Mouse (Mus musculus): ENCODE data around the gene Smad6. TPM values are rescaled to one million over a fixed set of nuclear protein-coding genes. Genes with fewer than 3 reads are reported as not detected.

Smad6 gene
- total RNA-seq, 1 experiment: 8.7 TPM

DNA sequence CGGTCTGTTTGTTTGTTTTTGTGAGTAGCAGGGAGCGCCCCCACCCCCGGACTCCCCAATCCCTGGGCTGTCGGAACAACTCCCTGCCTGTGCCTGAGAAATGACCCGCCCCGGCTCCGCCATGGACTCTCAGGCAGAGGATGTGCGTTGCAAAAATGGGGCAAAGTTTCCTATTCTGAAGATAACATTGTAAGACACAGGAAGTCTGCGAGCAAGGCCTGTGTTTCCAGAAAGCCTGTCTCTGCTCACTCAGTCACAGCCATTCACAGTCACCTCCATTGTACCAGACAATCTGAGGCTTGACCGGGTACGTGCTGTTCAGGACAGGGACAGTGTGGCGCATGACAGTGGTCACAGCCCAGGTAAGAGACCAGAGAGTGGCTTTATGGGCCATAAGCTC is 51.5 kb downstream of the Smad6 start:
- Histone ChIP-seq H3K27ac (ENCODE audit: insufficient read depth, low read depth, low read length, poor library complexity, severe bottlenecking) (no peak overlapping the region), H3K9ac (ENCODE audit: insufficient read depth, low read depth, low read length, poor library complexity, severe bottlenecking) (no peak overlapping the region), H3K4me3 (ENCODE audit: insufficient read depth in 1 of 2, low read depth in 1 of 2, low read length in 2 of 2, poor library complexity in 1 of 2, severe bottlenecking in 1 of 2) (no peak overlapping the region), H3K4me1 (ENCODE audit: control insufficient read depth in 2 of 2, insufficient read depth in 2 of 2, low read length in 2 of 2, poor library complexity in 1 of 2) (peaks cover 5 to 34% of the 10 kb centered on the region in 2 experiments; a peak in 2 of 4 replicates), H3K9me3 (ENCODE audit: control insufficient read depth, insufficient read depth, low read depth, low read length) (no peaks in the 10 kb centered on the region), H3K36me3 (ENCODE audit: control insufficient read depth, insufficient read depth, low read length, poor library complexity, severe bottlenecking) (no peaks in the 10 kb centered on the region)
- no peak for DNase-seq (ENCODE audit: low read depth, low spot score)
- in situ Hi-C loops (cut with MboI; ENCODE audit: low sequenced_read_pairs in 2 of 2, unreplicated experiment in 2 of 2): no loop called here
- TF ChIP-seq ZNF384 (IDR thresholded peaks at IDR 0.05; ENCODE audit: low read depth, low read length) (no peak), ZC3H11A (IDR thresholded peaks at IDR 0.05; ENCODE audit: borderline replicate concordance, low read depth, low read length) (no peak), HCFC1 (IDR thresholded peaks at IDR 0.05; ENCODE audit: borderline replicate concordance, insufficient read depth, low read length) (no peak), MAFK (IDR thresholded peaks at IDR 0.05; ENCODE audit: insufficient read depth, low read depth, low read length) (no peak), CHD2 (IDR thresholded peaks at IDR 0.05; ENCODE audit: low read depth, low read length) (no peak)

DNA sequence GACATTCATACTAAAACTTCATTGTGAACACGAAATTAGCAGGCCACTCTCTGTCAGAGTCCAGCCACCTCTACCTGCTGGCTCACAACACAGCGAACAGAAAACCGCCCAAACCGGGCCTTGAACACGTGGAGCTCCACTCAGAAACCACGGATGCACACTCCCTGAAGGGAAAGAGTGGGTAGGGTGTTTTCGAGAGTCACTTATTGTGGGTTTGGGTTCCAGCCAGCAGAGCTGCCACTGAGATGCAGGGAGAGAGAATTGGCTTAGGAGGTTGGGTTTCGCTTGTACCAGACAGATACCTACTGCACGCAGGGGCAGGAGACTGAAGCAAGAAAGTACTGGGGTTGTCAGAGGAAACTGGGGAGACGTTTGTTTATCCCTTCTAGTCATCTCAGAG is 52.4 kb downstream of the Smad6 start:
- no peaks in the 10 kb centered on the region for H3K36me3 ChIP-seq (ENCODE audit: control insufficient read depth, insufficient read depth, low read length, poor library complexity, severe bottlenecking)
- peaks cover 5 to 27% of the 10 kb centered on the region in 2 experiments; a peak in 2 of 4 replicates for H3K4me1 ChIP-seq (ENCODE audit: control insufficient read depth in 2 of 2, insufficient read depth in 2 of 2, low read length in 2 of 2, poor library complexity in 1 of 2)
- no peaks in the 10 kb centered on the region for H3K9me3 ChIP-seq (ENCODE audit: control insufficient read depth, insufficient read depth, low read depth, low read length)
- no peak overlapping the region for H3K4me3 ChIP-seq (ENCODE audit: insufficient read depth in 1 of 2, low read depth in 1 of 2, low read length in 2 of 2, poor library complexity in 1 of 2, severe bottlenecking in 1 of 2)
- TF ChIP-seq ZC3H11A (IDR thresholded peaks at IDR 0.05; ENCODE audit: borderline replicate concordance, low read depth, low read length): no peak
- no peak for TF ChIP-seq ZNF384 (IDR thresholded peaks at IDR 0.05; ENCODE audit: low read depth, low read length)
- no peak for TF ChIP-seq CHD2 (IDR thresholded peaks at IDR 0.05; ENCODE audit: low read depth, low read length)
- no peak for TF ChIP-seq HCFC1 (IDR thresholded peaks at IDR 0.05; ENCODE audit: borderline replicate concordance, insufficient read depth, low read length)
- no peak for TF ChIP-seq MAFK (IDR thresholded peaks at IDR 0.05; ENCODE audit: insufficient read depth, low read depth, low read length)
- no peak overlapping the region for H3K9ac ChIP-seq (ENCODE audit: insufficient read depth, low read depth, low read length, poor library complexity, severe bottlenecking)
- DNase-seq (ENCODE audit: low read depth, low spot score): no peak
- no peak overlapping the region for H3K27ac ChIP-seq (ENCODE audit: insufficient read depth, low read depth, low read length, poor library complexity, severe bottlenecking)
- in situ Hi-C loops (cut with MboI; ENCODE audit: low sequenced_read_pairs in 2 of 2, unreplicated experiment in 2 of 2): no loop called here

DNA sequence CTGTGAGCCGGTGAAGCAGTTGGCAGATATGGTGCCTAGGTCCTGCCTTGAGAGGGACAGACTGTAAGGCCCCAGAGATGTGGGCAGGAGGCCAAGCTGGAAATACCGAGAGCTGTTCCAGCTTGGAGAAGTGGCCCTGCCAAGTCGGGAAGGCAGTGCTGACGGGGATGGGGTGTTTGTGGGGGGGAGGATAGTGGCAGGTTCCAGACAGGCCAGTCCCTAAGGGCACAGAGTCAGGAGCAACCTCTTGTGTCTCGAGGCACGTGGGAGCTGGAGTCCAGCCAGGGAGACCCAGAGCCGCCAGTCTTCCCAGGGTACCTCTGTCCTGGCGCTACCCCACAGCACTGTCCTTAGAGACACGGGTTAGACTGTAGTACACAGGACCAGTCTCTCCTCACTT is 53.3 kb downstream of the Smad6 start:
- in situ Hi-C loops (cut with MboI; ENCODE audit: low sequenced_read_pairs in 2 of 2, unreplicated experiment in 2 of 2): no loop called here
- Histone ChIP-seq H3K9ac (ENCODE audit: insufficient read depth, low read depth, low read length, poor library complexity, severe bottlenecking) (no peak overlapping the region), H3K4me1 (ENCODE audit: control insufficient read depth in 2 of 2, insufficient read depth in 2 of 2, low read length in 2 of 2, poor library complexity in 1 of 2) (peaks cover 3 to 27% of the 10 kb centered on the region in 2 experiments; a peak in 2 of 4 replicates), H3K4me3 (ENCODE audit: insufficient read depth in 1 of 2, low read depth in 1 of 2, low read length in 2 of 2, poor library complexity in 1 of 2, severe bottlenecking in 1 of 2) (no peak overlapping the region), H3K36me3 (ENCODE audit: control insufficient read depth, insufficient read depth, low read length, poor library complexity, severe bottlenecking) (no peaks in the 10 kb centered on the region), H3K9me3 (ENCODE audit: control insufficient read depth, insufficient read depth, low read depth, low read length) (no peaks in the 10 kb centered on the region), H3K27ac (ENCODE audit: insufficient read depth, low read depth, low read length, poor library complexity, severe bottlenecking) (no peak overlapping the region)
- TF ChIP-seq ZNF384 (IDR thresholded peaks at IDR 0.05; ENCODE audit: low read depth, low read length) (no peak), MAFK (IDR thresholded peaks at IDR 0.05; ENCODE audit: insufficient read depth, low read depth, low read length) (no peak), CHD2 (IDR thresholded peaks at IDR 0.05; ENCODE audit: low read depth, low read length) (no peak), ZC3H11A (IDR thresholded peaks at IDR 0.05; ENCODE audit: borderline replicate concordance, low read depth, low read length) (no peak), HCFC1 (IDR thresholded peaks at IDR 0.05; ENCODE audit: borderline replicate concordance, insufficient read depth, low read length) (no peak)
- DNase-seq (ENCODE audit: low read depth, low spot score): no peak

DNA sequence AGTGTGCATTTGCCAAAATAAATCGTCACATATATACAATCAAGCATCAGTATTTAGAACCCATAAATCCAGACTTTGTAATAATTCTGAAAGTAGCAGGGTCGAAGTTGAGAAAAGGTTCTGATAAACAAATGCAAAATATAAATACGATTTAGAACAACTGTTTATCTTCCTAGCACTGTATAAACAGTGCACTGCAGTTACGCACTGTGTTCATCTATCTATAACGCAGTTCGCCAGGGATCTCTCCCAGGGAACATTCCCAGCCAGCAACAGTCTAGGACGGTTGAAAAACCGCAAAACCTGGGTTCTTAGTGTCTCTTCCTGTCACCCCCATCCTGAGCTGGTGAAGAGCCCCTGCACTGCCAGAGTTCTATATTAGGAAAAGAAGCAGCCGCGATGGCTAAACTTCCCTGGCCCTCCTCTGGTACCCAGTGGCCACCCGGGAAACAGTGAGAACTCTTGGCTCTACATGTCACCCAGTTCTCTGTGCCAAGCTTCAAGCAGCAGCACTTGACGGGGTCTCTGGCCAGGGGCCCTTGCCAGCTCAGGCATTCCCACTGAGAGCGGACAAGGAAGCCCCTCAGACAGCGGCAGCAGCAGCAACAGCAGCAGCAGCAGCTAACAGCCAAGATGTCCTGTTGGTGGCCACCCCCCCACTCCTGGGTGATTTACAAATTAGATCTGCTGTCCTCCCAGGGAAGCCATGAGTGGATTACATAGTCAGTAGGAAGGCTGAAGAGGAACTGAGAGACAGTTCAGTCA is 54.3 kb downstream of the Smad6 start:
- peaks cover 4 to 28% of the 10 kb centered on the region in 2 experiments; a peak in 2 of 4 replicates for H3K4me1 ChIP-seq (ENCODE audit: control insufficient read depth in 2 of 2, insufficient read depth in 2 of 2, low read length in 2 of 2, poor library complexity in 1 of 2)
- DNase-seq (ENCODE audit: low read depth, low spot score): no peak
- H3K36me3 ChIP-seq (ENCODE audit: control insufficient read depth, insufficient read depth, low read length, poor library complexity, severe bottlenecking): no peaks in the 10 kb centered on the region
- H3K27ac ChIP-seq (ENCODE audit: insufficient read depth, low read depth, low read length, poor library complexity, severe bottlenecking): no peak overlapping the region
- in situ Hi-C loops (cut with MboI; ENCODE audit: low sequenced_read_pairs in 2 of 2, unreplicated experiment in 2 of 2): no loop called here
- H3K4me3 ChIP-seq (ENCODE audit: insufficient read depth in 1 of 2, low read depth in 1 of 2, low read length in 2 of 2, poor library complexity in 1 of 2, severe bottlenecking in 1 of 2): no peak overlapping the region
- H3K9ac ChIP-seq (ENCODE audit: insufficient read depth, low read depth, low read length, poor library complexity, severe bottlenecking): no peak overlapping the region
- TF ChIP-seq ZC3H11A (IDR thresholded peaks at IDR 0.05; ENCODE audit: borderline replicate concordance, low read depth, low read length) (no peak), MAFK (IDR thresholded peaks at IDR 0.05; ENCODE audit: insufficient read depth, low read depth, low read length) (no peak), CHD2 (IDR thresholded peaks at IDR 0.05; ENCODE audit: low read depth, low read length) (no peak), HCFC1 (IDR thresholded peaks at IDR 0.05; ENCODE audit: borderline replicate concordance, insufficient read depth, low read length) (no peak), ZNF384 (IDR thresholded peaks at IDR 0.05; ENCODE audit: low read depth, low read length) (no peak)
- no peaks in the 10 kb centered on the region for H3K9me3 ChIP-seq (ENCODE audit: control insufficient read depth, insufficient read depth, low read depth, low read length)

Data from ES-E14 (cell line).